Mouse (Mus musculus) stomach, embryonic 14.5 days (tissue): Measurements from ENCODE around the gene Amh. TPM values are rescaled to one million over a fixed set of nuclear protein-coding genes. Genes with fewer than 3 reads are reported as not detected.

Source experiments
- ATAC-seq: fragments of 200-750 bp; cut with Nextera tagmentation; 2 replicates; pipeline ENCODE4 v1.8.0; 2017; ENCODE audit warnings: low read depth, moderate TSS enrichment; ENCODE audit not compliant: insufficient number of reproducible peaks, insufficient read depth, low FRiP score
- H3K27ac ChIP-seq: fragments of 300-500 bp; sonication (generic); 2 replicates; pipeline ENCODE4 v1.5.1; 2014; ENCODE audit warnings: mild to moderate bottlenecking, low read length, moderate library complexity, mixed read lengths
- H3K27me3 ChIP-seq: fragments of 300-500 bp; sonication (generic); 2 replicates; pipeline ENCODE4 v1.6.1; 2014; ENCODE audit warnings: low read length, control low read depth, mixed read lengths; ENCODE audit not compliant: control insufficient read depth, insufficient read depth
- H3K36me3 ChIP-seq: fragments of 300-500 bp; sonication (generic); 2 replicates; pipeline ENCODE4 v1.6.1; 2014; ENCODE audit warnings: mild to moderate bottlenecking, control low read depth, low read length, moderate library complexity, mixed read lengths; ENCODE audit not compliant: control insufficient read depth, insufficient read depth
- H3K4me1 ChIP-seq: fragments of 300-500 bp; sonication (generic); 2 replicates; pipeline ENCODE4 v1.6.1; 2014; ENCODE audit warnings: low read length, control low read depth, mixed read lengths; ENCODE audit not compliant: control insufficient read depth, insufficient read depth
- H3K4me2 ChIP-seq: fragments of 300-500 bp; sonication (generic); replicated peaks from 2 replicates; pipeline ENCODE4 v1.6.1; 2014; ENCODE audit warnings: low read depth, low read length, control low read depth
- H3K4me3 ChIP-seq: fragments of 300-500 bp; sonication (generic); 2 replicates; pipeline ENCODE4 v1.5.1; 2014; ENCODE audit warnings: low read depth, low read length, control low read depth
- H3K9ac ChIP-seq: fragments of 300-500 bp; sonication (generic); replicated peaks from 2 replicates; pipeline ENCODE4 v1.6.1; 2014; ENCODE audit warnings: low read depth, mild to moderate bottlenecking, control low read depth, low read length, moderate library complexity, mixed read lengths
- H3K9me3 ChIP-seq: fragments of 300-500 bp; sonication (generic); 2 replicates; pipeline ENCODE4 v1.6.1; 2016; ENCODE audit warnings: low read depth, low read length, control low read depth; ENCODE audit not compliant: control insufficient read depth
- WGBS: fragments of 180-500 bp; shearing (Covaris S2); extraction: QIAGEN DNeasy Blood & Tissue Kit; methylation state at CpG from one replicate; pipeline ENCODE4 v1.1.7; 2014; 5-methylcytosine and 5-hydroxymethylcytosine counted together
- polyA plus RNA-seq: library from polyadenylated mRNA; unstranded; fragments of >200 nt; fragmentation: Nextera tagmentation; extraction: Ambion mirVana; gene quantifications from 2 replicates; pipeline ENCODE4 v1.2.1, GENCODE M21; 2014

Amh gene
- polyA plus RNA-seq, 1 experiment from 2014 or later: not detected

GRCm38 (mm10) chr10:80798150-80799006, 6.7 kb upstream of the Amh start, which contains the start of the genes Sf3a2 and Plekhj1:
TSS of gene Sf3a2 (plus strand) at chr10:80798198.
TSS of gene Plekhj1 (minus strand) at chr10:80798626.
- H3K9me3 ChIP-seq: no peaks in the 10 kb centered on the region
- H3K4me2 ChIP-seq: peak within 1 kb of the TSS; percentile 88
- peaks cover 51% of the 10 kb centered on the region for H3K36me3 ChIP-seq
- H3K27ac ChIP-seq: peak within 1 kb of the TSS; percentile 96
- H3K4me3 ChIP-seq: peak within 1 kb of the TSS; percentile 94
- H3K27me3 ChIP-seq: no peaks in the 10 kb centered on the region
- peaks cover 21% of the 10 kb centered on the region for H3K4me1 ChIP-seq
- peak; percentile 89 for ATAC-seq
- H3K9ac ChIP-seq: peak within 1 kb of the TSS; percentile 98
- WGBS: under 1% methylated on average over 104 of the region's 104 CpGs

GRCm38 (mm10) chr10:80799070-80799566, 5.9 kb upstream of the Amh start:
- H3K4me3 ChIP-seq: peak overlapping the region; percentile 94
- peaks cover 51% of the 10 kb centered on the region for H3K36me3 ChIP-seq
- no peaks in the 10 kb centered on the region for H3K9me3 ChIP-seq
- peaks cover 21% of the 10 kb centered on the region for H3K4me1 ChIP-seq
- peak overlapping the region; percentile 96 for H3K27ac ChIP-seq
- peak overlapping the region; percentile 88 for H3K4me2 ChIP-seq
- no peak for ATAC-seq
- H3K9ac ChIP-seq: peak overlapping the region; percentile 98
- 1% methylated on average over 18 of the region's 18 CpGs for WGBS
- H3K27me3 ChIP-seq: no peaks in the 10 kb centered on the region

- WGBS: 89% methylated on average over 10 of the region's 10 CpGs
- no peak overlapping the region for H3K27ac ChIP-seq
- H3K9ac ChIP-seq: no peak overlapping the region
- H3K4me2 ChIP-seq: no peak overlapping the region
- H3K27me3 ChIP-seq: no peaks in the 10 kb centered on the region
- no peaks in the 10 kb centered on the region for H3K9me3 ChIP-seq
- peaks cover 36% of the 10 kb centered on the region for H3K36me3 ChIP-seq
- no peak overlapping the region for H3K4me3 ChIP-seq
- H3K4me1 ChIP-seq: peaks cover 22% of the 10 kb centered on the region
- no peak for ATAC-seq
These were observed 2.7 kb upstream of the Amh start for GRCm38 (mm10) chr10:80802204-80802912.

GRCm38 (mm10) chr10:80802996-80803395, 2.0 kb upstream of the Amh start:
- H3K4me1 ChIP-seq: peaks cover 25% of the 10 kb centered on the region; the same call in 1 of the 2 replicates
- no peak overlapping the region for H3K4me2 ChIP-seq
- no peak overlapping the region for H3K27ac ChIP-seq
- H3K9ac ChIP-seq: no peak overlapping the region
- 84% methylated on average over 3 of the region's 3 CpGs for WGBS
- H3K27me3 ChIP-seq: no peaks in the 10 kb centered on the region
- H3K9me3 ChIP-seq: no peaks in the 10 kb centered on the region
- ATAC-seq: no peak
- H3K36me3 ChIP-seq: peaks cover 36% of the 10 kb centered on the region
- no peak overlapping the region for H3K4me3 ChIP-seq

GRCm38 (mm10) chr10:80804340-80804739, 703 bp upstream of the Amh start:
- WGBS: 93% methylated on average over 2 of the region's 2 CpGs

GRCm38 (mm10) chr10:80805322-80805721, 279 bp downstream of the Amh start:
- WGBS: 66% methylated on average over 5 of the region's 5 CpGs
- Histone ChIP-seq H3K27me3 (no peaks in the 10 kb centered on the region), H3K4me1 (peaks cover 29% of the 10 kb centered on the region), H3K4me3 (no peak overlapping the region), H3K27ac (no peak overlapping the region), H3K9ac (no peak overlapping the region), H3K4me2 (no peak overlapping the region), H3K36me3 (peaks cover 36% of the 10 kb centered on the region), H3K9me3 (no peaks in the 10 kb centered on the region)
- ATAC-seq: no peak

More at GRCm38 (mm10) chr10:80804340-80804739, 703 bp upstream of the Amh start:
- H3K4me2 ChIP-seq: no peak overlapping the region
- H3K27me3 ChIP-seq: no peaks in the 10 kb centered on the region
- peaks cover 36% of the 10 kb centered on the region for H3K36me3 ChIP-seq
- no peak overlapping the region for H3K27ac ChIP-seq
- H3K9me3 ChIP-seq: no peaks in the 10 kb centered on the region
- H3K9ac ChIP-seq: no peak overlapping the region
- no peak overlapping the region for H3K4me3 ChIP-seq
- ATAC-seq: no peak
- peaks cover 36% of the 10 kb centered on the region for H3K4me1 ChIP-seq

GRCm38 (mm10) chr10:80805925-80806324, 882 bp downstream of the Amh start:
- Histone ChIP-seq H3K9me3 (no peaks in the 10 kb centered on the region), H3K9ac (no peak overlapping the region), H3K4me1 (peaks cover 29% of the 10 kb centered on the region), H3K4me3 (no peak overlapping the region), H3K4me2 (no peak overlapping the region), H3K27me3 (no peaks in the 10 kb centered on the region), H3K27ac (no peak overlapping the region), H3K36me3 (peaks cover 36% of the 10 kb centered on the region)
- ATAC-seq: no peak
- 12% methylated on average over 3 of the region's 3 CpGs for WGBS

- peaks cover 29% of the 10 kb centered on the region for H3K4me1 ChIP-seq
- no peak for ATAC-seq
These were observed 1.5 kb downstream of the Amh start for GRCm38 (mm10) chr10:80806341-80807056.

More at GRCm38 (mm10) chr10:80806341-80807056, 1.5 kb downstream of the Amh start:
- Histone ChIP-seq H3K9ac (peak overlapping the region; percentile 50; the same call in 1 of the 2 replicates), H3K9me3 (no peaks in the 10 kb centered on the region), H3K36me3 (peaks cover 30% of the 10 kb centered on the region), H3K27me3 (no peaks in the 10 kb centered on the region), H3K4me3 (peak overlapping the region; percentile 42), H3K27ac (peak overlapping the region; percentile 86), H3K4me2 (peak overlapping the region; percentile 69)
- 47% methylated on average over 34 of the region's 34 CpGs for WGBS
